Mouse (Mus musculus): ENCODE results near the gene Abcc2.

Abcc2 gene

DNA sequence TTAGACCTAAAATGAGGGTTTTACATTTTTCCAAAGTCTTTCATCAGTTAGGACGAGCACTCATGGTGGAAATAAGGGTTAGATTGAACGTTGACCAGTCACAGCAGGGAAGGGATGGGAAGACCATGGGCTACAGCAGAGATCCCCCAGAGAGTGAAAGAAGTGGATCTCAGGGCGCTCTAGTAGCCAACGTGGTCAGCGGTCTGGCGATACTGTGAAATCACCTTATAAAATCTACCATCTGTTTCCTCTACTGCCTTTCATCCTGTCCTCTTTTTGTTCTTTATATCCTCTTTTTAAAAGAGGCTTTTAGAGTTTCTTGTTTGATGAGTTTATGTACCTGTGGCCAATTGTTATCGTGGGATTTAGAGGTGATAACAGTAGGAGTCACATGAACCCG is 2.8 kb downstream of the Abcc2 start:
- no peak for DNase-seq

DNA sequence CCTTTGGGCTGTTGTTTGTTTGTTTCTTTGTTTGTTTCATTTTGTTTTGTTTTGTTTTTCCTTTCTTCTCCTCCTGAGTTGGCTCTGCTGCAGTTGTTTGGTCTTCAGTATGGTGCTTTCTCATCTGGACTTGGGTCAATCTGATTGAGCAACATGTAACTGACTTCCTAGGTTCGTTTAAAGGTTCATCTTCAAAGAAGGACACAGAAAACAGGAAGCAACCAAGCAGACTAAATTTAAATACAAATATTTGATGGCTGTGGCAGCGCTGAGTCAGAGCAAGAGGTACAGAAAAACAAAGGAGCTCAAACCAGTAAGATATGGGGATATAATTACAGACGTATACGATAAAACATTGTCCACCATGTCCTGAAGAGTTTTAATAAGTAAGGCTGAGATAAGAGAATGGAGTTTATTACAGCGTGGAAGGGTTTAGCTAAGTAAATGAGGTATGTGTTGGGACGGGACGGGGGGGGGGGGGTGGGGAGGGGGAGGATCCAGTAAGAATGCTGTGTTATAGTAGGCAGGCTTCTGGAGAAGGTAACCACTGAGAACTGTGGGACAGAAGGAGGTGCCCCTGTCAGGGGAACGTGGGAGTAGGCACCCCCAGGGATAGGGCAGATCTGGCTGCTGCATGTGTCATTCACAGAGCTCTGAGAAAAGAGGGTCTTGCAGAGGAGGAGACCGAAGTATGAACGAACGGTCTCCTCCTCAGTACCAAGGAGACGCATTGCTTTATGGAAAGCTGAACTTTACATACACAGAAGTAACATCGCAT is 4.4 kb downstream of the Abcc2 start:
- DNase-seq, result no peak

DNA sequence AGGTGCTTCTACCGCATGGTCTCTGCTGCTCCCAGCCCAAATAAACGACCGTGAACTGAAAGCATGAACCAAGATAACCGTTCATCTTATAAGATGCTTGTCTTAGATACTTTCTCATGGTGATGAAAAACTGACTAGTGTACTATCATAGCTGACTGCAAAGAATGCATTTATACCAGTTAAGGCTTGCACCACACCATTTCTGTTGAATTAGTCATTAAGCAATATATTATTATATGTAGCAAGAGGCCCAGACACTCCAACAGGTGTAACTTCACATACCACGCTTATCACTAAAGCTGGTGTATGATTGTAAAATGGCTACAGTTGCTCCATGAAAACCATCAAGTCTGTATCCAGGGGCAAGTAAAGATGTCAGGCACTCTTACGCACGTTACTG is 7.8 kb downstream of the Abcc2 start:
- no peak for DNase-seq

DNA sequence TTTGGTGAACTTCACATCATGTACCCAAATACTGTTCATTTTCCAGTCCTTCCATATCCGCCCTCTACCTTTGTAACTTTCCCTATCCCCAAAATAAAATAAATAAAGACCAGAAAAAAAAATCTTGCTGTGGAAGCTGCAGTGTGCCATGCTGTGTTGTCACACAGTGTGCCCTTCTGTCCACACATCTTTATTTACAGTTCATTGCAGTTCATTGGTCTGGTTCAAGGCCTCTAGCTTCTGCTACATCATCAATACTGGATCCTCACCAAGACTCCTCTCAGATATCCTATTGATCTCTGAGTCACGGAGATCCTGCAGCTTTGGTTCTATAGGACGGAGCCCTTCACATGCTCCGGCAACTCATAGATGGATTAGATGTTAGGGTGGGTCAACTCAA is 10.5 kb downstream of the Abcc2 start:
- DNase-seq, result no peak

DNA sequence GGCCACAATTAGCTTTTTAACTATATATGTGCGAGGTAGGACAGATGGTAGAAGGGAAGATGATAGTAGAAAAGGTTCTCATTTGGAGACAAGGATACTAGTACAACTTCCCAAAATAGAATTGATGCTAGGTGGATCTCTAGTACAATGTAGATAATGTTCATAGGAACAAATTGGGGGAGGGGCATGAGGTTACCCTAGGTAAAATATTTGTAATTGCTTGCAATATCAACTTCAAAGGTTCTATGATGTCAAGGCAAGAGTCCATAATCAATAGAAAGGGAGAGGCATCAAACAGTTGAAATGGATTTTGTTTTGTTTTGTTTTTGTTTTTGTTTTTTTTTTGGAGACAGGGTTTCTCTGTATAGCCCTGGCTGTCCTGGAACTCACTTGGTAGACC is 12.0 kb downstream of the Abcc2 start:
- DNase-seq, result no peak

DNA sequence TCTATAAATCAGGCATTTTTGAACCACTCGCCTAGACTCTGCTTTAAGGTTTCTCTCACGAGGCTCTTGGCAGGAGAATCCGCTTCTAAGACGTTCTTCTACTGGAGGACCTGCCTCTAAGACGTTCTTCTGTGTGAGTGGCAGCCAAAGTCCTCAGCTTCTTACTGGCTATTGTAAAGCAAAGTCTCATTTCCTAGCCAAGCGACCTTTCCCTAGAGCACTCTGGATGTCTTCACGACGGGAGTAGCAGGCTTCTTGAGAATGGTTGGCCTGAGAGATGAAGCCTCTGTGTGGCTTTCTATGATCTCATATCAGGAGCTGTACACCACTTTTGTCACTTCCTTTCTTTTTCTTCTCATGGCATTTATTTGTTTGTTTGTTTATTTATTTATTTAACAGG is 13.5 kb downstream of the Abcc2 start:
- DNase-seq, result no peak

DNA sequence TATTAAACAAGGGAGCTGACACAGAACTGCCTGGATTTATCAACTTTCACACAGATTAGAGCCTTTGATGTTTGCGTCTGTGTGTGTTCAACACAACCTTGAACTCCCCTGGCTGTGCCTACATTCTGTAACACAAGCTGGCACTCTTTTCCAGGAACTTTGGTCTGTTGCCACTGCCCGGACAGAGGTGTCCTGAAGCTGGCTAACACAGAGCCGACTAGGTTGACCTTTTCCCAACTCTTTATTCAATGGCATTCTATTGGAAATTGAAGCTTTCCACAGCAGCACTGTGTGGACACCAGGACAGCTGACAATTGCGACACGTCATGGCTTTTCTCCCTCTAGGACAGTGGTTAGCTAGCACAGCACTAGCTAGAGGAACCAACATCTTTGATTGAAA is 15.2 kb downstream of the Abcc2 start:
- no peak for DNase-seq

DNA sequence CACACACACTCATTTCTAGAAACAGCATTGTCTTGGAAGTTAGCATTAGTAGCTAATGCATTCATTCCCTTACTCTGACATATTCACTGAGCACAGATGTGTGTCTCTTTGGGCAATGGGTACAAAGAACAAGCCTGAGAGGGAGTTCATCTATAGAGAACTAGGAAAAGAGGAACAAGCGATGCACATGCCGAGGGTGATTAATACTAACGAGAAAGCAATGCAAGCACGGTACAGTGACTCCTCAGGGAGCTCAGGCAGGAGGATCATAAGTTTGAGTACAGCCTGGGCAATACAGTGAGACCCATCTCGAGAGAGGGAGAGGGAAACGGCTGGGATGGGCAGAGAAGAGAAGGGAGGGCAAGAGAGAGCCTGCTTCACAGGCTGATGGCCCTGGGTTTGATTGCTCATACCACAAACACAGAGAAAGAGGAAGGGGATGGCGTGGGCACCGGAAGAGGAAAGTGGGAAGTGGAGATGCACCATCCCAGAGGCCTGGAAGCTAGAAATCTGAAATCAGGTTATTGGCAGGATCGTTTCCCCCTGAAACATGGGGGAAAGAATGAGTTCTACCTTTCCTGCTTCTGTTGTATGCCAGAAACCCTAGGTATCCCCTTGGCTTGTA is 19.5 kb downstream of the Abcc2 start:
- no peak for DNase-seq

DNA sequence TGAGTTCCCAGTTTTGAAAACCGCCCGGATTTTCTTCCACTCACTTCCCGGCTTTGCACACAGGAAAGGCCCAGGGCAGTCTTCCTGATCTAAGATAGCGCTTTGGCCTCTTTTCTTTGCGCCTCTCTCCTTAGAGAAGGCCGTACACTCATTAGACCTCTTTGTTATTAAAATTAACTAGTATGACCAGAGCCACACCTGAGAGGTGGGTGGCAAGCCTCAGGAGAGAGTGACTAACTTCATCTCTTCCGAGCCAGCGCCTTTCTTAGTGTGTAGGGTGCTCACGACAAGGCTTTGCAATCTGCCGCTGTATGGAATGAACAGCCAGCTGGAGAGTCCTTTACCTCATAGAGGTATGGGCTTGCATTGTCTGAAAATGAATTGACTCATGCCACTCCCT is 21.9 kb downstream of the Abcc2 start:
- DNase-seq, result no peak

DNA sequence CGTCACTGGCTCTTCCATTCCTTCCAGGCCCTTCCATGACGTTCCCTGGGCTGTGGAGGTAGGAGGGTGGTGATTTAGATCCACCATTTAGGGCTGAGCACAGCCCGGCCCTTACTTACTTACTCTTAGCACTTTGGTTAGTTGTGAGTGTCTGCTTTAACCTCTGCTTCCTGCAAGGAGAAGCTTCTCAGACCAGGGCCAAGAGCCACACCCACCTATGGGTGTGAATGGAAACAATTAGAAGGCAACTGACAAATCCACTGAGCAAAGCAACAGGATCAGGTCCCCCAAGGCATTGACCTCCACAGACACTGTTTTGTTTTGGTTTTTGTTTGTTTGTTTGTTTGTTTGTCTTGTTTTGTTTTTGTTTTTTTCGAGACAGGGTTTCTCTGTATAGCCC is 27.3 kb downstream of the Abcc2 start:
- no peak for DNase-seq

DNA sequence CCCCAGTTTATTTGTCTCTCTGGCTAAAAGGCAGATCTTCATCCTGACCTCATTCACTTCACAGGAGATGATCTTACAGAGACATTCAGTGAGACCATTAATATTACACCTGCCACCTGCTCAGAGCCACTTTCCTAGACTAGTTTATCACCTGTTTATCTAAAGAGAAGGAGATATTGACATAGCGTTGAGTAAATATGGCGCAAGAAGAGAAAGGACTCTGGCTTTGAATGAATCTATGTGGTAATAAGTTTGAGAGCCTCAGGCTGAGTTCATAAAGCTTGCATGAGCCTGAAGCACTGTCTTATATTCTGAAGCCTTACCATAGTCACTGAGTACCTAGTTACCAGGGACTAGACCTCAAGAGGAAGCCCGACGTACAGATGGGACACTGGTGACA is 29.4 kb downstream of the Abcc2 start:
- no peak for DNase-seq

DNA sequence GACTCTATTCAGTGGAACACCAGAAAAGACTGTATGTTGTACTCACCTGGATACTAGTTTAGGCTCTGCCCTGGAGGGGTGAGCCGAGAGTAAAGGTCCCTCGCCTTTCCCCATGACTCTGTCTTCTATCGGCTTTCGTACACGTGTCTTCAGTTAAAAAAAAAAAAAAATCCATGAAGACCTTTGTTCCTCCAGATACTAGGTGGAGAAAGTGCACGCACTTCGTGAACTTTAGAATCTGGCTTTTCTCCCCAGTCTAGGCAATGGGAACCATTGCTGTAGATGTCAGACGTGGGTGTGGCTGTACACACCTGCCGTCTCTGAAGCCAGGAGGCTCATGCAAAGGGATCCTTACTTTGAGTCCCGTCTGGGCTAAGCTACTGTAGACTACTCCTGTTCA is 31.3 kb downstream of the Abcc2 start:
- DNase-seq, result peak; percentile 23 to 45

DNA sequence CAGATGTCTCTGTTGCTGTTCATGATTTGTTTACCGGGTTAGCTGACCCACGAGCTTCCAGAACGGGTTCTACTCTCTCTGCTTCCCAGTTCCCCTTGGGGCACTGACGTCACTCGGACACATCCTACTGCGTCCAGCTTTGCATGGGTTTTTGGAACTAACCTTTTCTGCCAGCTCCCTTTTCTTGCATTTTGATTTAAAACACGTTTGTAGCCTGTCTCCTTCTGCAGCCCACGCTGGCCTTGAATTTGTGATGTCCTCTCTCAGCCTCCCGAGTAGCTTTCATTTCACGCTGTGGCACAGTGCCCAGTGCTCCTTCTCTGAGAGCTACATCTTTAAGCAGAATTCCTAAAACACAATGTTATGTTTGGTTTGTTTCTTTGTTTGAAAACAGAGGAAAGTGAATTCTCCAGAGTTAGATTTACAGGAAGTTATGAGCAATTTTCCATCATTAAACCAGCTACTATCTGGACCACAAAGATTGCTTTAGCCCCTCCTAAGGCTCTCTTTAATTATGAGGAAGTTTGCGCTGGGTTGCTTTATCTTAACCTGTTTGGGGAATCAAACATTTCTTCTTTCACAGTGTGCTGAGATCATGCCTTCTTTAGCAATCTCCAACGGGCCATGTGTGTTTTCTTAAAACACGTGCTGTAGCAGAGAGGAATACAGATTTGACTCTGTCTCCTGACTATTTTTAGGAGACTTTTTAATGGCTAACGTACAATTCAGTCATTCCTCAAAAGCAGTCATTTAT is 33.8 kb downstream of the Abcc2 start:
- no peak for DNase-seq

DNA sequence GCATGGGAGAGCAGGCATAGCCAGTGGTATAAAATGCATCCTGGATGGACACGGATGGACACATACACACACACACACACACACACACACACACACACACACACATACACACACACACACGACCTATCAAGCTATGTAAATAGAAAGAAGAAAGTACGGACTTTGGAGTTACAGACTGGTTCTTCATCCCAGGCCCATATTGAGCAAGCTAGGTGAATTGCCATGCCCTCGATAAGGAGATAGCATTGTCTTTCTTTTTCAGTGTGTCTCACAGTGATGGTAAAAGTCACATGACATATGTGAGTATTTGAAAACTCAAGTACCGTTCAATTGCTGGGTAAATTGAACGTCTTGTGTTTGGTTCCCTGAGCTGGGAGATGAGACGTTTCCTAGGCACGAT is 44.9 kb downstream of the Abcc2 start:
- no peak for DNase-seq

DNA sequence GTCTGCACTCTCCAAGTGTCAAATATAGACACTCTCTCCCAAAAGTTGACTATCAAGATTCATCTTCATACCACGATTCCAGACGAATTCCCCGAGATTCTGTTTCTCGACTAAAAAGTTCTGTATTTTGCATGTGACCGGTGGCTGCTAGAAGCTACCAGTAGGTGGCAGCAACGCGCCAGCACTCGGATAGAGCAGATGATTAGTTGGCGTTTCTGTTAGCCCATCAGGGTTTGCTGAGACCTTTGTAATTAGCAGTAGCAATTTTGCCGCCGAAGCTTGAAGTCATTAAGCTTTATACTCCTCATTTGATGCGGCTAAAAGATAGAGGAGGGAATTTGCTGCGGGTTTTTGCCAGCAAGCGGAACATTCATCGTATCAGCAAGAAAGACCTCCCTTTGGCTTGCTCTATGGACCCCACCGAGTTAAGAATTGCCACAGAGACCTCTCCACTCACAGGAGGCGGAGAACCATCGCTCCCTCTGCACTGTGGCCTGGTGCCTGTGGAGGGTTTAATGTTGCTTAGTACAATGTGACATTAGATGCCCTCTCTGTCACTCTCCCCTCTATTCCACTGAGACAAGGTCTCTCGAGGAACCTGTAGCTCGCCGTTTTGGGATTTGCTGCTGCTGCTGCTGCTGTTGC is 50.6 kb downstream of the Abcc2 start:
- DNase-seq, result peak; percentile 73 to 80

DNA sequence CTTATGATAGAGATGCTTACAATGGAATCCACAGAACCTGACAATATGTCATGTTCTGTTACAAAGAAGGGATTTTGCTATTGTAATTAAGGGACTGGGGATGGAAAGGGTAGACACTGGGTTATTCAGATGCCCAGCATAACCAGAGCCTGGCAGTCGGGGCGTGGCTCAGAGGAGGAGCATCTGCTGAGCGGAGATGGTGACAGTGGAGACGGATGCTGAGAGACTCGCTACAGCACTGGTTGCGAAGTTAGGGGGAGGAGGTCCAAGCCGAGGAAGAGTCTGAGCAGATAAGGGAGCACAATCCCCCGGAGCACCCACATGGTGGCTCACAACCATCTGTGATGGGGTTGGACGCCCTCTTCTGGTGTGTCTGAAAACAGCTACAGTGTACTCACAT is 61.2 kb downstream of the Abcc2 start:
- DNase-seq, result peak in 1 of 2 experiments; percentile 34

DNA sequence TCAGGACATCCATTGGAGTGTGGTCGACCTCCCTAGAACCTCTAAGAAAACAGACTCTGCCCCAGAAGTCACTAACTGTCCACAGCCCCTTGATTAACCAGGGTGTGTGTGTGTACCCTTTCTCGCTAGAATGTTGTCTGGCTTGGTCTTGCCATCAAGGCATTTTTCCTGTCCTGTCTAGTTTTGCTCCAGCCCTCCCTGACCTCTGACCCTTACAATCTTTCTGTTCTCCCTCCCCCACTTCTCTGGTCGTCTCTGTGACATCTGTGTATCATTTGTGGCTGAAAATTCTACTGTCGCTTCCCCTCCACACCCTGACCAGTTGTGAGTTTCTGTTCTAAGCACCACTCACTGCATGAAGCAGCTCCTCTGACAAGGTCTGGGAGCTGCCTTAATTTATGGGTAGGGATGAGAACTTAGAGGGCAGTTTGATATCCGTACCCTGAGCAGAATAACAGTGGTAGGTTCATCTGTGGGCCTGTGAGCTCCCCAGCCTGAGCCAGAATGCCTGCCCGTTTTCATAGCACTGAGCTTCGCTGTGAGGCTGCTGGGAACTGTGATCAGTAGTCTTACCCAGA is 63.4 kb downstream of the Abcc2 start:
- DNase-seq, result peak in 1 of 2 experiments; percentile 5

DNA sequence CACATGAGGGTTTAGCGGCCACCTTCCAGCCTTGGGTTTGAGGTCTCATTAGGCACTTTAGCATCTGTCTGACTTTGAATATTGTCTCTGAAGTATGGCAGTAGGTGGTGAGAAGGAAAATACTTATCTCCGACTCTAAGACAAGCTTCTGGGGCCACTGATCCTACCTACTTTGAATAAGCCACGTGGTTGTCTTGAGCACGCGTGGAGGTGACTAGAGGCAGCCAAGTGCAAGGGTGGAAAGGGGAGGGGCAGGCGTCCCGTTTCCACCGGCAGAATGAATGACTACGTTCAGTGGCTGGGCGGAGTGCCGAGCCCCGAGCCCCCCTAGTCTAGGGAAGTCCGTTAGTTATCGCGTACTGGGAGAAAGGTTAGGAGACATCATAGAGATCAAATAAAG is 65.1 kb downstream of the Abcc2 start:
- no peak for DNase-seq

DNA sequence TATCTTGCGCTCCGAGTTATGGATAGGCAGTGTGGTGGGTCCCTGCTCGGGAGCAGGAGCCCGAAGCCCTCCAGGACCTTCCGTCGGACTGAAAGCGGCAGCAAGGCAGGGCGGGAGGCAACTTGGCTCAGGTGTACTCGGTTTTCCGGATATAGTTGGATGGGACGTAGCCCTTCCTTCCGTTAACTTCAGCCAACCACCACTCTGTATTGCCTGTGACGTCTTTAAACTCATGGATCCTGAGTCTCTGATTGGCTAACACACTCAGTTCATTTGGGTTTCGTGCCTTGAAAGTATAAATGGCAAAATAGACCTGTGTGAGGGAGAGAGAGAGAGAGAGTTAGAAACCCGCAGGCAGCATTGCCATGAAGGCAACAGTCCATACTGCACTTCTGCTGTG is 66.0 kb downstream of the Abcc2 start:
- no peak for DNase-seq

DNA sequence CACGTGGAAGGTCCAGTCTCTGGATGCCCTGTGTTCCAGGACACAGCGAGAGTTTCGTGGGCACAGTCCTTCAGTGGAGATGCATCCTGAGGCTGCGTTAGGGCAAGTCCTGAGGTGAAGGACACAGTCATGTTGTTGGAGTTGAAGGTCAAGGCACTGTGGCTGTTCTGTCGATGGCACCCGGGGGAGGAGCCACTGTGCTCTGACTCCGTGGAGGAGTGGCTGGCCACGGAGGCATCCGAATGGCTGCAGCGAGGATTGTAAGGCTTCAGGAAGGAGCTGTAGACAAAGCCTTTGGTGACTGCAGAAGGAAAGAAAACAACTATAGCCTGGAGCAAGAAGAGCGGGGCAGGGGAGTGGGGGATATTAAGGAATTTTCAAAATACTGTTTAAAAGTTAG is 68.0 kb downstream of the Abcc2 start:
- DNase-seq, result no peak

DNA sequence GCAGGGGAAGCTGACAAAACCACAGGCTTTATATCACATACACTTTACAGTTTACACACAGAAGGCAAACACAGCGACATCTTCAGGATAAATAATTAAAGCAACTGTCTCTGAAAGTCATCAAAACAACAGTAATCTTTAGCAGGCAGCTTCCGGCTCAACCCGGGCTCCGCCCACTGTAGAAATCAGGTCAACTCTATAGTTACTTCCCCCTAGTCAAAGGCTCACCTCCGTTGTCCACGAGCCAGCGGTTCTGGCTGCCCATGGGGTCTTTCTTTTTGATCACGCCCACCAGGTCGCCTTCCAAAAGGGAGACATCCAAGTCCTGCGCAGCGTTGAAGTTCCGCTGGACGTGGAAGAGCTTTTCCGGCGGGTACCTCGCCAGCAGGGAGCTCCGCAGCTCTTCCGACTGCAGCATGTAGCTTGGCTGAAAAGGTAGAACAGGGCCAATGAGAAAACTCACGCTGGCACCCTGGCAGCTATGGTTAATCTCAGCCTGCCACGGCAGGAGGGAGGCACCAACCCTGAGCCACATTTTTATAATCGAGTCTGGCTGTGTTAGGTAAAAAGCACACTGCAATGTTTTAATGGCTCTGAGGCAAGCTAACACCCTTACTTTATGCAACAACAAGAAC is 70.1 kb downstream of the Abcc2 start:
- DNase-seq, result peak in 1 of 2 experiments; percentile 29

DNA sequence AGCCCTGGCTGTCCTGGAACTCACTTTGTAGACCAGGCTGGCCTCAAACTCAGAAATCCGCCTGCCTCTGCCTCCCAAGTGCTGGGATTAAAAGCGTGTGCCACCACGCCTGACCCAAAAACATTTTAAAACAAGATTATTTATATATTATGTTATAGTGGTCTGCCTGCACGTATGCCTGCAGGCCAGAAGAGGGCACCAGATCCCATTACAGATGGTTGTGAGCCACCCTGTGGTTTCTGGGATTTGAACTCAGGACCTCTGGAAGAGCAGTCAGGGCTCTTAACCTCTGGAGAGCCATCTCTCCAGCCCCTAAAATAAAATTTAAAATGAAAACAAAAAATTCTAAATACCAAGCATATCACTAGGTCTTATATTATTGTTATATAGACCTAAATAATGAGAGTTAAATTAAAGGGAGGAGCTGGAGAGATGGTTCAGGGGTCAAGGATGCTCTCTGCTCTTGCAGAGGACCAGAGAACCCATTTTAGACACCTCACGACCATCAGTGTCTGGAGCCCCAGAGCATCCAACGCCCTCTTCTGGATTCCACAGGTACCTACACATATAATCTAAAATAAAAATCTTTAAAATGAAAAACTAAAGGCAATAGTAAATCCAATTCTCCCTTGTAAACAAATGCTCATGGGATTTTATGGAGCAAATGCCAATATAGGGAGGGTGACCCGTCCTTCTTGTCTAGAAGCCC is 71.0 kb downstream of the Abcc2 start:
- no peak for DNase-seq
